Mouse (Mus musculus) gonadal fat pad, adult 2 months (tissue): Measurements from ENCODE around the gene Pax7. TPM values are rescaled to one million over a fixed set of nuclear protein-coding genes. Genes with fewer than 3 reads are reported as not detected.

Source experiments
- DNase-seq: peaks from one replicate; pipeline ENCODE4 v3.0.0-alpha.2; 2012; ENCODE audit warnings: low read depth
- polyA plus RNA-seq: library from polyadenylated mRNA; depleted of rRNA; stranded (reverse); fragments of >200 nt; gene quantifications from 2 replicates; pipeline ENCODE4 v1.2.3, GENCODE M21; 2012

The Pax7 gene
- polyA plus RNA-seq, 1 experiment: not detected

GRCm38 (mm10) chr4:139750926-139751325 is 82.4 kb downstream of the Pax7 start:
- no peak for DNase-seq

- DNase-seq: no peak
These were observed 86.0 kb downstream of the Pax7 start for GRCm38 (mm10) chr4:139747190-139747936.

GRCm38 (mm10) chr4:139746177-139746576 is 87.2 kb downstream of the Pax7 start:
- DNase-seq: no peak

GRCm38 (mm10) chr4:139744765-139745395 is 88.4 kb downstream of the Pax7 start:
- DNase-seq: no peak

- no peak for DNase-seq
These were observed 89.7 kb downstream of the Pax7 start for GRCm38 (mm10) chr4:139743626-139744025.

GRCm38 (mm10) chr4:139737035-139737434 is 96.3 kb downstream of the Pax7 start:
- no peak for DNase-seq

GRCm38 (mm10) chr4:139727101-139727500 is 106.2 kb downstream of the Pax7 start:
- DNase-seq: no peak

GRCm38 (mm10) chr4:139725421-139725820 is 107.9 kb downstream of the Pax7 start:
- DNase-seq: no peak

GRCm38 (mm10) chr4:139724296-139724695 is 109.0 kb downstream of the Pax7 start:
- DNase-seq: no peak

GRCm38 (mm10) chr4:139718978-139719377 is 114.3 kb downstream of the Pax7 start:
- DNase-seq: no peak

GRCm38 (mm10) chr4:139716477-139717169 is 116.7 kb downstream of the Pax7 start:
- DNase-seq: no peak

- no peak for DNase-seq
These were observed 117.9 kb downstream of the Pax7 start for GRCm38 (mm10) chr4:139715241-139715932.

- DNase-seq: no peak
These were observed 122.6 kb downstream of the Pax7 start for GRCm38 (mm10) chr4:139710467-139711334.

GRCm38 (mm10) chr4:139705986-139706385 is 127.3 kb downstream of the Pax7 start:
- no peak for DNase-seq

GRCm38 (mm10) chr4:139703468-139703867 is 129.9 kb downstream of the Pax7 start:
- no peak for DNase-seq

- DNase-seq: no peak
These were observed 130.4 kb downstream of the Pax7 start for GRCm38 (mm10) chr4:139702914-139703313.

- no peak for DNase-seq
These were observed 134.7 kb downstream of the Pax7 start for GRCm38 (mm10) chr4:139698602-139699001.

GRCm38 (mm10) chr4:139697755-139698154 is 135.6 kb downstream of the Pax7 start:
- no peak for DNase-seq

GRCm38 (mm10) chr4:139693315-139693714 is 140.0 kb downstream of the Pax7 start:
- DNase-seq: no peak

GRCm38 (mm10) chr4:139689627-139690269 is 143.6 kb downstream of the Pax7 start:
- DNase-seq: no peak

- DNase-seq: no peak
These were observed 145.3 kb downstream of the Pax7 start for GRCm38 (mm10) chr4:139688058-139688457.
